In genomic region chr1:125679522-125680077, GRCm38 (mm10) we compare ENCODE assay signal across 13 mouse cellular contexts. TPM values are rescaled to one million over a fixed set of nuclear protein-coding genes. Genes with fewer than 3 reads are reported as not detected.
A peak's percentile ranks its signal among the peaks of the same experiment; 100 is the strongest.
DNase-seq lines count a peak whose midpoint lies in the region; TF ChIP-seq lines count a peak whose summit lies in the region.
"Had no signal": no experiment of that assay in that cellular context is flagged by ENCODE, and none has a peak within 500 bp of the region (broad histone marks: within the 10 kb centered on the region; RNA-seq: fewer than 3 reads in every experiment).

No protein-coding gene starts in this region.

- DNase-seq in cerebellum, postnatal 10 days = peak; percentile 50 to 62
- no peak for DNase-seq in cerebellum, postnatal 25 days
- DNase-seq in left cerebral cortex, postnatal 4 days = peak; percentile 18
- DNase-seq in left cerebral cortex, postnatal 14 days (ENCODE audit: low spot score in 2 of 2) = no peak
- peak; percentile 12 to 15 for DNase-seq in heart, postnatal 36 days
- no peak for DNase-seq in layer of hippocampus, postnatal 14 days (ENCODE audit: low spot score in 2 of 2)
- DNase-seq in ovary, postnatal 10 days (ENCODE audit: low spot score) = no peak
- DNase-seq: cerebellum, postnatal 36 days had no signal

- H3K36me3 ChIP-seq in myocyte (ENCODE audit: control insufficient read depth, insufficient read depth) = no peaks in the 10 kb centered on the region
- H3K36me3 ChIP-seq: embryonic facial prominence, embryonic 13.5 days had no signal

- H3K27me3 ChIP-seq in myocyte (ENCODE audit: control insufficient read depth, insufficient read depth, insufficient read length) = no peaks in the 10 kb centered on the region
- H3K27me3 ChIP-seq: embryonic facial prominence, embryonic 13.5 days had no signal

- H3K4me3 ChIP-seq in myocyte = peak overlapping the region; percentile 26
- H3K4me3 ChIP-seq: embryonic facial prominence, embryonic 13.5 days had no signal

- H3ac ChIP-seq in myocyte (ENCODE audit: control insufficient read depth, insufficient read length) = no peak overlapping the region

- H3K79me2 ChIP-seq in myocyte (ENCODE audit: control insufficient read depth, insufficient read depth) = peaks cover 7% of the 10 kb centered on the region

- intact Hi-C loops in left cerebral cortex, postnatal 4 days (cut with DNase I) = no loop called here
- intact Hi-C loops in left cerebral cortex, postnatal 14 days (cut with DNase I) = no loop called here
- intact Hi-C loops in heart, postnatal 36 days (cut with DNase I) = no loop called here

- H3K4me2 ChIP-seq in myocyte (ENCODE audit: low read depth) = peak overlapping the region; percentile 70
- H3K4me2 ChIP-seq: embryonic facial prominence, embryonic 13.5 days had no signal

- TF ChIP-seq POLR2A in myocyte (IDR thresholded peaks at IDR 0.05; ENCODE audit: insufficient read length, low read depth) = no peak

TF ChIP-seq in myocyte, 11 proteins besides CTCF, POLR2A, EP300 and RAD21:
- TF ChIP-seq REST (IDR thresholded peaks at IDR 0.05; ENCODE audit: insufficient read depth, insufficient read length) (no peak), CEBPB (IDR thresholded peaks at IDR 0.05; ENCODE audit: insufficient read depth, poor library complexity, severe bottlenecking) (no peak), POLR2AphosphoS2 (IDR thresholded peaks at IDR 0.05; ENCODE audit: insufficient read length, low read depth) (no peak), TCF3 (IDR thresholded peaks at IDR 0.05; ENCODE audit: insufficient read length, low read depth) (no peak), MYOG (IDR thresholded peaks at IDR 0.05; ENCODE audit: control insufficient read depth in 1 of 3, insufficient read depth in 1 of 3, insufficient read length in 2 of 3, low read depth in 2 of 3) (no peak), MAX (IDR thresholded peaks at IDR 0.05; ENCODE audit: low read depth) (no peak), USF1 (IDR thresholded peaks at IDR 0.05; ENCODE audit: low read depth) (no peak)
TF ChIP-seq in myocyte: peak in this region for 0.

RNA-seq across cellular contexts. Expression of gene Gpr39, which starts 2.8 kb away (rescaled TPM):
- not detected for total RNA-seq in left cerebral cortex, postnatal 4 days (2021)
- under 1 TPM; 0.53 to 0.59 TPM for total RNA-seq in left cerebral cortex, postnatal 14 days (2021)
- under 1 TPM; 0.41 to 0.69 TPM for total RNA-seq in heart, postnatal 36 days (2021)
- polyA plus RNA-seq in myocyte (2012; fragmentation: generic; extraction: Trizol) = 7.6 TPM
- under 1 TPM; 0.24 to 0.28 TPM for total RNA-seq in layer of hippocampus, postnatal 14 days (2021)
- total RNA-seq: megakaryocyte progenitor cell, adult 5-6 weeks had no signal
- polyA plus RNA-seq: activated CD4-positive, CD25-positive, alpha-beta regulatory T cell, adult 4 months; embryonic facial prominence, embryonic 13.5 days; inflammation-experienced regulatory T-cells, adult 6 months had no signal

Comparison
In these comparisons a context has a peak if more than half of its experiments do, and no peak if none do; other contexts are left out.
1. DNase-seq: peak in cerebellum, postnatal 10 days (2 of 2), left cerebral cortex, postnatal 4 days (single experiment) and heart, postnatal 36 days (2 of 2); none in cerebellum, postnatal 25 days (0 of 2), left cerebral cortex, postnatal 14 days (0 of 2), layer of hippocampus, postnatal 14 days (0 of 2) and ovary, postnatal 10 days (single experiment).